In the genomic region with DNA sequence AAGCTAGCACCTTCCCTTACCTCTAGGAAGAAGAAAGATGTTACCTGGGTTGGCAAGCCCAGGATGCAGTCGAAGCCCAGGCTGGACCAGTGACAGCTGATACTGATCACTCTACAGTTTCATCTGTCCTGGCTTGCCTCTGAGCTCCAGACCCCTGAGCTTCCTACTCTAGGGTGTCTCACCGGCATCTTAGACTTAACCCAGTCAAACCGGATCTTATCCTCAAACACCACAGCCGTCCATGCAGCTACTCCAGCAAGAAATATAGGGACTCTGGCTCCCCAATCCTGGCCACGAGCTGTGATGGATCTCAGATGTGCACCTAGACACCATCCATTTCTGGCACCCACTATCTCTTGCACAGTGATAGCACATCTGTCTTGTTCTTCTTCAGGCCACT, we compare ENCODE assay signal across 11 mouse cellular contexts.
DNase-seq lines count a peak whose midpoint lies in the region; ATAC-seq and TF ChIP-seq lines count a peak whose summit lies in the region.
"Had no signal": no experiment of that assay in that cellular context is flagged by ENCODE, and none has a peak within 500 bp of the region (broad histone marks: within the 10 kb centered on the region; RNA-seq: fewer than 3 reads in every experiment).

No protein-coding gene starts in this region.

- no peak for TF ChIP-seq RAD21 in CH12.LX (IDR thresholded peaks at IDR 0.05; ENCODE audit: low read depth, low read length)

- intact Hi-C loops in gastrocnemius, adult 2 months (cut with DNase I) = no loop called here

- no peak for TF ChIP-seq EP300 in CH12.LX (IDR thresholded peaks at IDR 0.05; ENCODE audit: low read length)

- H3K27ac ChIP-seq in gastrocnemius, adult 2 months = peak overlapping the region; percentile 96
- H3K27ac ChIP-seq in kidney, embryonic 16.5 days (ENCODE audit: low read length) = peak overlapping the region; percentile 79
- peak overlapping the region; percentile 95 for H3K27ac ChIP-seq in CH12.LX (ENCODE audit: insufficient read depth, low read depth)
- H3K27ac ChIP-seq in intestine, embryonic 16.5 days (ENCODE audit: low read length) = peak overlapping the region; percentile 80

- H3K4me1 ChIP-seq in kidney, embryonic 16.5 days (ENCODE audit: insufficient read depth, low read length) = peaks cover 19% of the 10 kb centered on the region
- peaks cover 51 to 95% of the 10 kb centered on the region in 2 experiments for H3K4me1 ChIP-seq in CH12.LX (ENCODE audit: control insufficient read depth in 1 of 2, insufficient read depth in 2 of 2)
- peaks cover 16% of the 10 kb centered on the region for H3K4me1 ChIP-seq in intestine, embryonic 16.5 days (ENCODE audit: control insufficient read depth, insufficient read depth, low read length)

- H3K36me3 ChIP-seq in kidney, embryonic 16.5 days (ENCODE audit: insufficient read depth, low read length) = no peaks in the 10 kb centered on the region
- peaks cover 10 to 34% of the 10 kb centered on the region in 2 experiments for H3K36me3 ChIP-seq in CH12.LX (replicated peaks in 1 of 2; ENCODE audit: control insufficient read depth in 1 of 2, insufficient read depth in 1 of 2, low read length in 1 of 2)
- H3K36me3 ChIP-seq in intestine, embryonic 16.5 days (ENCODE audit: control insufficient read depth, insufficient read depth, low read length) = no peaks in the 10 kb centered on the region

- no peaks in the 10 kb centered on the region for H3K9me3 ChIP-seq in kidney, embryonic 16.5 days (ENCODE audit: low read length)
- no peaks in the 10 kb centered on the region for H3K9me3 ChIP-seq in CH12.LX (replicated peaks; ENCODE audit: low read length)
- H3K9me3 ChIP-seq in intestine, embryonic 16.5 days (ENCODE audit: control insufficient read depth, low read length) = no peaks in the 10 kb centered on the region

- dilution Hi-C loops in CH12.LX (cut with MboI; ENCODE audit: extremely low pct_ligation_motif_present, extremely low pct_unique_long_range_greater_than_20kb, low sequenced_read_pairs) = no loop called here

- TF ChIP-seq CTCF in gastrocnemius, adult 2 months (IDR thresholded peaks at IDR 0.05) = no peak
- TF ChIP-seq CTCF in CH12.LX (conservative IDR thresholded peaks at IDR 0.05 in 1 of 2, IDR thresholded peaks at IDR 0.05 in 1 of 2; ENCODE audit: low read depth in 2 of 2, low read length in 2 of 2) = no peak

- WGBS in kidney, embryonic 16.5 days = 87% methylated on average over 5 of the region's 5 CpGs
- WGBS in intestine, embryonic 16.5 days = 87% methylated on average over 5 of the region's 5 CpGs

- H3K4me2 ChIP-seq in kidney, embryonic 16.5 days (replicated peaks; ENCODE audit: low read depth, low read length) = no peak overlapping the region
- no peak overlapping the region for H3K4me2 ChIP-seq in CH12.LX (ENCODE audit: insufficient read depth, low read depth, poor library complexity, severe bottlenecking)
- H3K4me2 ChIP-seq in intestine, embryonic 16.5 days (ENCODE audit: low read depth, low read length) = no peak overlapping the region

- DNase-seq in gastrocnemius, adult 2 months = peak; percentile 21
- DNase-seq in gastrocnemius, adult 8-10 months (ENCODE audit: low spot score in 2 of 2) = no peak
- no peak for DNase-seq in kidney, adult 9 months
- no peak for DNase-seq in CH12.LX (ENCODE audit: extremely low read depth)
- no peak for DNase-seq in ovary, adult 18-20 months (ENCODE audit: low spot score)
- no peak for DNase-seq in adrenal gland, adult 8-10 months
- DNase-seq: cerebellum, adult 9-10 months; lung, adult 2 months; right cerebral cortex, adult 18-20 months had no signal

- no peaks in the 10 kb centered on the region for H3K79me2 ChIP-seq in CH12.LX (replicated peaks; ENCODE audit: control insufficient read depth, extremely low read depth, insufficient read depth, poor library complexity, severe bottlenecking)

- H3K27me3 ChIP-seq in kidney, embryonic 16.5 days (ENCODE audit: insufficient read depth, low read length) = no peaks in the 10 kb centered on the region
- no peaks in the 10 kb centered on the region for H3K27me3 ChIP-seq in CH12.LX (replicated peaks)
- no peaks in the 10 kb centered on the region for H3K27me3 ChIP-seq in intestine, embryonic 16.5 days (replicated peaks; ENCODE audit: control insufficient read depth, insufficient read depth, low read length)

- ATAC-seq in kidney, embryonic 16.5 days (ENCODE audit: low FRiP score, low TSS enrichment) = no peak
- ATAC-seq in intestine, embryonic 16.5 days = no peak

- no peak for TF ChIP-seq POLR2A in CH12.LX (IDR thresholded peaks at IDR 0.05; ENCODE audit: low read depth, low read length)

- in situ Hi-C loops in CH12.LX (cut with MboI; ENCODE audit: low pct_ligation_motif_present, low pct_unique_long_range_greater_than_20kb, low sequenced_read_pairs) = no loop called here

- no peak overlapping the region for H3K9ac ChIP-seq in kidney, embryonic 16.5 days (replicated peaks; ENCODE audit: low read length)
- no peak overlapping the region for H3K9ac ChIP-seq in CH12.LX (ENCODE audit: insufficient read depth, low read depth)
- no peak overlapping the region for H3K9ac ChIP-seq in intestine, embryonic 16.5 days (ENCODE audit: low read depth, low read length)

- H3K4me3 ChIP-seq in gastrocnemius, adult 2 months = peak overlapping the region; percentile 32
- no peak overlapping the region for H3K4me3 ChIP-seq in kidney, embryonic 16.5 days (ENCODE audit: low read length)
- no peak overlapping the region for H3K4me3 ChIP-seq in CH12.LX (replicated peaks in 1 of 3; ENCODE audit: low read depth in 2 of 3, low read length in 2 of 3, poor library complexity in 1 of 3)
- H3K4me3 ChIP-seq in intestine, embryonic 16.5 days (ENCODE audit: low read length) = no peak overlapping the region

TF ChIP-seq in CH12.LX, 34 proteins besides CTCF, POLR2A, EP300 and RAD21:
- no peak for TF ChIP-seq MXI1 (IDR thresholded peaks at IDR 0.05; ENCODE audit: low read depth, low read length)
- no peak for TF ChIP-seq MAFK (IDR thresholded peaks at IDR 0.05; ENCODE audit: insufficient replicate concordance, low read length)
- no peak for TF ChIP-seq CHD1 (IDR thresholded peaks at IDR 0.05; ENCODE audit: low read depth, low read length)
- TF ChIP-seq SIN3A (IDR thresholded peaks at IDR 0.05; ENCODE audit: low read length) = no peak
- TF ChIP-seq NELFE (IDR thresholded peaks at IDR 0.05; ENCODE audit: low read depth, low read length) = no peak
- TF ChIP-seq POLR2AphosphoS2 (IDR thresholded peaks at IDR 0.05; ENCODE audit: low read depth, low read length) = no peak
- no peak for TF ChIP-seq JUN (IDR thresholded peaks at IDR 0.05; ENCODE audit: insufficient read depth, low read depth, low read length)
- TF ChIP-seq ELF1 (IDR thresholded peaks at IDR 0.05; ENCODE audit: low read depth, low read length) = no peak
- no peak for TF ChIP-seq MEF2A (IDR thresholded peaks at IDR 0.05; ENCODE audit: borderline replicate concordance, low read depth, low read length)
- no peak for TF ChIP-seq IRF4 (IDR thresholded peaks at IDR 0.05; ENCODE audit: low read depth, low read length)
- TF ChIP-seq BHLHE40 (IDR thresholded peaks at IDR 0.05; ENCODE audit: low read depth, low read length) = no peak
- TF ChIP-seq GABPA (IDR thresholded peaks at IDR 0.05; ENCODE audit: insufficient replicate concordance, low read depth, low read length) = no peak
